Mouse (Mus musculus) G1E-ER4 (cell line): ENCODE measurements at regions not wholly inside any gene's neighbourhood (a gene's known extent, or its start where the extent isn't known, plus 50 kb on each side); places are given as distances from the start of the nearest gene placed in this dataset.

Source experiments
- GATA1 ChIP-seq: IDR thresholded peaks from one replicate; pipeline ENCODE4 v1.8.0; 2012; ENCODE audit warnings: low read length, inconsistent platforms

GRCm38 (mm10) chr12:50071797-50072196 lies 577.1 kb downstream of the Prkd1 start:
- no peak for TF ChIP-seq GATA1

- no peak for TF ChIP-seq GATA1
Observed at GRCm38 (mm10) chr12:50072359-50072758, 576.5 kb downstream of the Prkd1 start.

- no peak for TF ChIP-seq GATA1
Observed at GRCm38 (mm10) chr12:50073684-50074083, 575.2 kb downstream of the Prkd1 start.

GRCm38 (mm10) chr12:50081157-50081556 lies 567.7 kb downstream of the Prkd1 start:
- no peak for TF ChIP-seq GATA1

- no peak for TF ChIP-seq GATA1
Observed at GRCm38 (mm10) chr12:50081571-50081970, 567.3 kb downstream of the Prkd1 start.

- TF ChIP-seq GATA1, result no peak
Observed at GRCm38 (mm10) chr12:50084517-50084916, 564.4 kb downstream of the Prkd1 start.

- no peak for TF ChIP-seq GATA1
Observed at GRCm38 (mm10) chr12:50111246-50112044, 537.5 kb downstream of the Prkd1 start.

- TF ChIP-seq GATA1, result no peak
Observed at GRCm38 (mm10) chr12:50112081-50112491, 536.8 kb downstream of the Prkd1 start.

GRCm38 (mm10) chr12:50115855-50116254 lies 533.0 kb downstream of the Prkd1 start:
- TF ChIP-seq GATA1, result no peak

- TF ChIP-seq GATA1, result no peak
Observed at GRCm38 (mm10) chr12:50118346-50118745, 530.6 kb downstream of the Prkd1 start.

GRCm38 (mm10) chr12:50122145-50122544 lies 526.8 kb downstream of the Prkd1 start:
- no peak for TF ChIP-seq GATA1

- no peak for TF ChIP-seq GATA1
Observed at GRCm38 (mm10) chr12:50122971-50123370, 525.9 kb downstream of the Prkd1 start.

- TF ChIP-seq GATA1, result no peak
Observed at GRCm38 (mm10) chr12:50158143-50158542, 490.8 kb downstream of the Prkd1 start.

- TF ChIP-seq GATA1, result no peak
Observed at GRCm38 (mm10) chr12:50187332-50187731, 461.6 kb downstream of the Prkd1 start.

GRCm38 (mm10) chr12:50190892-50191539 lies 457.9 kb downstream of the Prkd1 start:
- TF ChIP-seq GATA1, result no peak

- no peak for TF ChIP-seq GATA1
Observed at GRCm38 (mm10) chr12:50191733-50192612, 456.9 kb downstream of the Prkd1 start.
